Mouse (Mus musculus): ENCODE data around the gene Hibch. TPM values are rescaled to one million over a fixed set of nuclear protein-coding genes. Genes with fewer than 3 reads are reported as not detected.
A peak's percentile ranks its signal among the peaks of the same experiment; 100 is the strongest.
"Not testable (repeated sequence)": the region's sequence is repeated elsewhere in the genome, so short reads cannot be mapped to it uniquely, and the experiment has no call there.

Gene Hibch
- polyA plus RNA-seq, 1 experiment from 2014 or later = 24.0 TPM

DNA sequence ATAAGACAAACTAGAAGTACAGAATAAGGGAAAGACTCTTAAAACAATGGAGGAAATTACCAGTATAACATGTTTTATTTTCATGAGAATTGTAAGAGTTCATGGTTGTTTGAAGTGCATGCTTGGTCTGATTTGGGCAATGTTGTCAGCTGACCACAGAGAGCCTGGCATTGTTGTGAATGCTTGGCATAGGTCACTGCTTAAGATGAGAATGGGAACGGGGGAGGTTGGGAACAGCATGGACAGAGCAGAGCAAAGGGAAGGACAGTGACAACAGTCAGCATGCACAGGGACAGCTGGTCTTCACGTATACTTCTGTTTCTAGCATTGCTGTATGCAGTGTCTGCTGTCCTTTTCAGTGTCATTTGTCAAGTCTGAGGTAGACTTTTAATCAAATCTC, 39.5 kb downstream of the Hibch start:
- Histone ChIP-seq H3K9me3 (no peaks in the 10 kb centered on the region), H3K27ac (no peak overlapping the region), H3K36me3 (peaks cover 10% of the 10 kb centered on the region; the same call in 1 of the 2 replicates), H3K4me2 (no peak overlapping the region), H3K4me3 (no peak overlapping the region), H3K27me3 (no peaks in the 10 kb centered on the region), H3K4me1 (no peaks in the 10 kb centered on the region), H3K9ac (no peak overlapping the region)
- 59% methylated on average over 2 of the region's 2 CpGs for WGBS
- no peak for ATAC-seq (ENCODE audit: insufficient number of reproducible peaks, insufficient read depth, low FRiP score, low TSS enrichment, low read depth)

DNA sequence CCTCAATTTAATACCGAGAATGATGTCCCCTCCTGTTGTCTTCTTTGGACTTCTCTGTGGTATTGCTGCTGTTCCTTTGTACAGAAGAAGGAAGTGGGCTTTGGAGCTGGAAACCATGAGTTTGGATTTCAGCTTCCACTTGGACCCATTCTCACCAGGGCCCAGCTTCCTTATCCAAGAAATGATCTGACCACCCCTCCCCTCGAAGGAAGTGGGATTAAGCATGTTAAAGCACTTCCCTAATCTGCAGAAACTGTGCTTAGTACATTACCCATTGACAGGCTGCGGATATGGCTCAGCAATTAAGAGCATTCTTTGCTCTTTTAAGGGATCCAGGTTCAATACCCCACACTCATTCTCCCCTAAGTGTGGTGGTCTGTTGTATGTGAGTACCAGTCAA, 65.1 kb downstream of the Hibch start:
- Histone ChIP-seq H3K9me3 (no peaks in the 10 kb centered on the region), H3K4me2 (no peak overlapping the region), H3K4me3 (no peak overlapping the region), H3K36me3 (no peaks in the 10 kb centered on the region), H3K9ac (no peak overlapping the region), H3K4me1 (no peaks in the 10 kb centered on the region), H3K27ac (no peak overlapping the region), H3K27me3 (no peaks in the 10 kb centered on the region)
- WGBS = 81% methylated on average over 3 of the region's 3 CpGs
- ATAC-seq (ENCODE audit: insufficient number of reproducible peaks, insufficient read depth, low FRiP score, low TSS enrichment, low read depth) = no peak

- H3K9ac ChIP-seq = no peak overlapping the region
- no peak overlapping the region for H3K4me3 ChIP-seq
- 95% methylated on average over 2 of the region's 2 CpGs for WGBS
- no peaks in the 10 kb centered on the region for H3K9me3 ChIP-seq
- H3K27me3 ChIP-seq = no peaks in the 10 kb centered on the region
- H3K4me2 ChIP-seq = no peak overlapping the region
- ATAC-seq (ENCODE audit: insufficient number of reproducible peaks, insufficient read depth, low FRiP score, low TSS enrichment, low read depth) = no peak
- H3K27ac ChIP-seq = no peak overlapping the region
- no peaks in the 10 kb centered on the region for H3K4me1 ChIP-seq
- H3K36me3 ChIP-seq = no peaks in the 10 kb centered on the region; the same call in 1 of the 2 replicates
These were observed 71.9 kb downstream of the Hibch start for GRCm38 (mm10) chr1:52916655-52917054.

DNA sequence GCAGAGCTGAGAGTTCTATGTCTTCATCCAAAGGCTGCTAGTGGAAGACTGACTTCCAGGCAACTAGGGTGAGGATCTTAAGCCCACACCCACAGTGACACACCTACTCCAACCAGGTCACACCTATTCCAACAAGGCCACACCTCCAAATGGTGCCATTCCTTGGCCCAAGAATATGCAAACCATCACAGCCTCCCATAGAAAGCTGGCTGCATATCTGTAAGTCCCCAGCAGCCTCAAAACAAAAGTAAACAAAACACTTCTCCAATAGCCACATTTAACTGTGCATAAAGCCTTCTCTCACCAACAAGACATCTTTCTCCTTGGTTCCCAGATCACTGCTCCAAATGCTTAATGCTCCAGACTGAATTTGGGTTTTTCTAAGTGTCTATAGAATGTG, 74.2 kb downstream of the Hibch start:
- not testable (repeated sequence) for H3K9me3 ChIP-seq; H3K4me3 ChIP-seq; H3K4me2 ChIP-seq; H3K9ac ChIP-seq; H3K27me3 ChIP-seq; H3K4me1 ChIP-seq; ATAC-seq (ENCODE audit: insufficient number of reproducible peaks, insufficient read depth, low FRiP score, low TSS enrichment, low read depth); H3K27ac ChIP-seq; H3K36me3 ChIP-seq

DNA sequence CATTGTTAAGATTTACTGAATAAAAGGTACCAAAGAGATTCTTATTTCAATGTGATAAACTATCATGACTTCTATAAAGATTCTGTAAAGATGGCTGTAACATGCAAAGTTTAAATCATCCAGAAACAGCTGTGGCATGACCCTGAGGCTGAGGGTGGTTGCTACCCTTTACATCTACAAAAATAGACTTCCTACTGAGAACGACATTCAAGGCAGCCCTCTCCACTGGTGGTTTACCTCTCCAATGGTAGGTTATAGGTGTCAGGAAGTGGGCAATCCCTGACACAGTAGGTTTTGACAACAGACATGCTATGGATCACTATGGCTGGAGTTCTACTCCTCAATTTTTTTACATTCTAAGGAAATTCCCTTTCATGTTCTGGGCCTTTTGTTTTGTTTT, 79.8 kb downstream of the Hibch start:
- not testable (repeated sequence) for H3K27me3 ChIP-seq; H3K4me1 ChIP-seq; H3K9ac ChIP-seq; H3K4me2 ChIP-seq; H3K4me3 ChIP-seq; H3K36me3 ChIP-seq; H3K27ac ChIP-seq; H3K9me3 ChIP-seq; ATAC-seq (ENCODE audit: insufficient number of reproducible peaks, insufficient read depth, low FRiP score, low TSS enrichment, low read depth)
- 89% methylated on average over 1 of the region's 1 CpGs for WGBS

DNA sequence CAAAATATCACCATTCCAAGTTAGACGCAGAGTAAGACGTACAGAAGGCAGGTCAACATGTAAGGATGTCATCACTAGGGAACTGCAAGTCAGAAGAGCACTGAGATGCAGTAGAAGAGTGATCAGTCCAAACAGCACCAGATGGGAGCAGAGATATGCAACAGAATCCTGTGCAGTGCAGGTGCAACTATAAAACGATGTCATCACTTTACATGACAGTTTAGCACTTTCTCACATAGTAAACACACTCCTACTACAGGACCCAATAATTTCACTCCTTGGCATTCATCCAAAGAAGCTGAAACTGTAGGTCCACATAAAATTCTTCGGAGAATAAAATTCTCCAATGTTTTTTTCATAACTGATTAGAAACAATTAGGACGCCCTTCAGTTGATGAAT, 89.8 kb downstream of the Hibch start:
- no peak overlapping the region for H3K4me2 ChIP-seq
- no peak overlapping the region for H3K9ac ChIP-seq
- H3K27me3 ChIP-seq = no peaks in the 10 kb centered on the region
- no peak for ATAC-seq (ENCODE audit: insufficient number of reproducible peaks, insufficient read depth, low FRiP score, low TSS enrichment, low read depth)
- no peaks in the 10 kb centered on the region for H3K4me1 ChIP-seq
- H3K27ac ChIP-seq = no peak overlapping the region
- peaks cover 8% of the 10 kb centered on the region for H3K9me3 ChIP-seq
- H3K4me3 ChIP-seq = no peak overlapping the region
- H3K36me3 ChIP-seq = no peaks in the 10 kb centered on the region
- WGBS = 87% methylated on average over 5 of the region's 5 CpGs

DNA sequence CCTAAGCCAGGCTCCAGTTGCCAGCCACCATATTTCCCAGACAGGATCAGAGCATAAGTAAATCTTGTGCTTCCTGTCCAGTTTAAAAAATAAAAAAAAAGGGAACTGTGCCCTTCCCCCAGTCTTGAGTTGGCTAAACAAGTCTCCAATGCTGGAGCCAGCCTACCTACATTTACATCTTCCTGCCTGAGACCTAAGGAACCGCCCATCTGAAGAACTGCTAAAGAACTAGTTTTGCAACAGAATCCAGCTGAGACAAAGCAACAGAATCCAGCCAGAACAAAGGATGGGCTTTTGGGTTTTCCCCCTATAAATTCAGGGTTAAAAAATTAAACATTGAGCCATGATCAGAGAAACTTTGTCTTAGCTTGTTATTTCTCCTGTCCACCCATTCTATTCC, 94.3 kb downstream of the Hibch start:
- H3K9me3 ChIP-seq = peaks cover 8% of the 10 kb centered on the region
- H3K4me1 ChIP-seq = no peaks in the 10 kb centered on the region
- no peak overlapping the region for H3K9ac ChIP-seq
- 97% methylated on average over 1 of the region's 1 CpGs for WGBS
- H3K27ac ChIP-seq = no peak overlapping the region
- no peaks in the 10 kb centered on the region for H3K27me3 ChIP-seq
- H3K36me3 ChIP-seq = no peaks in the 10 kb centered on the region
- H3K4me3 ChIP-seq = no peak overlapping the region
- ATAC-seq (ENCODE audit: insufficient number of reproducible peaks, insufficient read depth, low FRiP score, low TSS enrichment, low read depth) = no peak
- H3K4me2 ChIP-seq = no peak overlapping the region

GRCm38 (mm10) chr1:52947895-52948294, 103.2 kb downstream of the Hibch start:
- Histone ChIP-seq H3K4me3 (no peak overlapping the region), H3K27me3 (no peaks in the 10 kb centered on the region; the same call in 1 of the 2 replicates), H3K9me3 (no peaks in the 10 kb centered on the region), H3K27ac (no peak overlapping the region), H3K9ac (no peak overlapping the region), H3K36me3 (no peaks in the 10 kb centered on the region), H3K4me1 (peaks cover 11% of the 10 kb centered on the region), H3K4me2 (no peak overlapping the region)
- no peak for ATAC-seq (ENCODE audit: insufficient number of reproducible peaks, insufficient read depth, low FRiP score, low TSS enrichment, low read depth)
- WGBS = 83% methylated on average over 5 of the region's 5 CpGs

DNA sequence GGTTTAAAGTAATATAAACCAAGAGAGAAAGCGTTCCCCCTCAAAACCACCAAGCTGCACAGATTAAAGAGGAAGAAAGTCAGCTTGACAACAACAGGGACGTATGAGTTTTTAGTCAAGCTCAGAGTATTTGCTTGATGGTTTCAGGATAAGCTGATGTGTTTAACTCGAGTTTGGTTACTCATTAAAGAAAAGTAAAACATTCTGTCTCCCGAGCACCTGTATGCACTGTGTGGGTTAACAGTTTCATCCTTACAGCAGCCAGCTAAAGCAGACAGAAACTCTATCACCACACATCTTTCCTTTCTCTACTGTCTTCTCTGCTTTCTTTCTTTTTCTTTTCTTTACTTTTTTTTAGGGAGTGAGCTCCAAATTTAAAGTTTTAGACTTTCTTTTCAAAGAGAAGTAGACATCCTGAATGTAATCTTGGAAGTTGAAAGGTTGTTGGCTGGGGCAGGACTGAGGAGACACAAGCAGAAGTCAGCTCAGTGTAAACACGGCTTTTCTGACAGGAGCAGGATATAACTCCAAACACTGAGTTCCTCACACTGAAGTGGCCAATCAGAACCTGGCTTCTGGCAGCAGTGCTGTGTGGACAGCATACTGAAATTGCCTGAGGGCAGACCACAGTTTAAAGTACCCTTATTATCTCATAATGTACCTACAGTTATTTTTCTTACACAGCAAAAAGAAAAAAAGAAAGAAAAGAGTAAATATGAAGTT, 106.6 kb downstream of the Hibch start:
- no peaks in the 10 kb centered on the region for H3K36me3 ChIP-seq
- 31% methylated on average over 5 of the region's 5 CpGs for WGBS
- H3K4me3 ChIP-seq = no peak overlapping the region
- H3K9me3 ChIP-seq = no peaks in the 10 kb centered on the region
- peaks cover 19% of the 10 kb centered on the region for H3K4me1 ChIP-seq
- H3K27me3 ChIP-seq = peaks cover 4% of the 10 kb centered on the region; the same call in 1 of the 2 replicates
- ATAC-seq (ENCODE audit: insufficient number of reproducible peaks, insufficient read depth, low FRiP score, low TSS enrichment, low read depth) = no peak
- H3K9ac ChIP-seq = no peak overlapping the region
- H3K4me2 ChIP-seq = peak overlapping the region; percentile 98; the same call in 1 of the 2 replicates
- no peak overlapping the region for H3K27ac ChIP-seq

- Histone ChIP-seq H3K4me3 (peak overlapping the region; percentile 61), H3K27ac (no peak overlapping the region), H3K9me3 (no peaks in the 10 kb centered on the region), H3K4me2 (peak overlapping the region; percentile 98), H3K27me3 (peaks cover 4% of the 10 kb centered on the region; the same call in 1 of the 2 replicates), H3K36me3 (no peaks in the 10 kb centered on the region), H3K4me1 (peaks cover 19% of the 10 kb centered on the region), H3K9ac (peak overlapping the region; percentile 73)
- 2% methylated on average over 5 of the region's 5 CpGs for WGBS
- no peak for ATAC-seq (ENCODE audit: insufficient number of reproducible peaks, insufficient read depth, low FRiP score, low TSS enrichment, low read depth)
These were observed 107.4 kb downstream of the Hibch start for GRCm38 (mm10) chr1:52952143-52952542.

DNA sequence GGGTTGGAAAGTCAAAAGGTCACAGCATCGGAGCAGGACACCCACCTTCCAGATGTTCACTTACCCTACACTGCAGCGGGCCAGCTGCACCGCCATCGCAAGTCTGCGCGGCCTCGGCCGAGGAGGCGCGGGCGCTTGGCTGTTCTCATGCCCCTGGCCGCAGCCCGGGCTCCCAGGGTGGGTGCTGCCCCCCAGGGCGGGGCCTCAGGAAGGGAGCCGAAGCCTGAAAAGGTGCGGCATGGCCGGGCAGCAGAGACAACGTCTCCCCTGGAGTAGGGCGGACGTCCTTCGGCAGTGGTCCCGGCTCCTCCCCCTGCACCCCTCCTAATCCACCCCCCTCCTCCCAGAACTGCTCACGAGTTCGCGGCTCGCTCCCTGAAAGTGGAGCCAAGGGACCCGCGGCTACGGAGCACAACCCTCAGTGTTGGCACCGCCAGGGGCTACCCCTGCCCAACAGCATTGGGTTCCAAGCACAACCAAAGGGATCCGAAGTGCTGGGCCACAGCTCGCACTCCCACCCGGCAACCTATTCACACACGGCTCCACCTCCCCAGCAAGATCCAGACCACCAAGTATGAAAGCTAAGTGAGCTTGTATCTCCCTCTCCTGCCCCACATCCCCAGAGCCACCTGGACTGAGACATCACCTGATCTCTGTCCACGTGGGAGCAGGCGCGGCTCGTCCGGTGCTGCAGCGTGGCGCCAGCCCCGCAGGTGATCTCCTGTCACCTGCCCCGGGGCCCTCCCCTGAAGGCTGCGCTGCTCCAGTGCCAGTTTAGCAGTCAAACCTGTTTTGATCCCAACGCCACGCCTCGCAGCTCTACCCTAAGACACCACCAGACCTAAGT, 108.0 kb downstream of the Hibch start:
- peak overlapping the region; percentile 73 for H3K9ac ChIP-seq
- H3K4me2 ChIP-seq = peak overlapping the region; percentile 98
- peak; percentile 50; the same call in 1 of the 2 replicates for ATAC-seq (ENCODE audit: insufficient number of reproducible peaks, insufficient read depth, low FRiP score, low TSS enrichment, low read depth)
- H3K4me1 ChIP-seq = peaks cover 19% of the 10 kb centered on the region
- peaks cover 4% of the 10 kb centered on the region; the same call in 1 of the 2 replicates for H3K27me3 ChIP-seq
- no peaks in the 10 kb centered on the region for H3K9me3 ChIP-seq
- peak overlapping the region; percentile 61 for H3K4me3 ChIP-seq
- no peak overlapping the region for H3K27ac ChIP-seq
- no peaks in the 10 kb centered on the region for H3K36me3 ChIP-seq
- WGBS = under 1% methylated on average over 47 of the region's 47 CpGs

DNA sequence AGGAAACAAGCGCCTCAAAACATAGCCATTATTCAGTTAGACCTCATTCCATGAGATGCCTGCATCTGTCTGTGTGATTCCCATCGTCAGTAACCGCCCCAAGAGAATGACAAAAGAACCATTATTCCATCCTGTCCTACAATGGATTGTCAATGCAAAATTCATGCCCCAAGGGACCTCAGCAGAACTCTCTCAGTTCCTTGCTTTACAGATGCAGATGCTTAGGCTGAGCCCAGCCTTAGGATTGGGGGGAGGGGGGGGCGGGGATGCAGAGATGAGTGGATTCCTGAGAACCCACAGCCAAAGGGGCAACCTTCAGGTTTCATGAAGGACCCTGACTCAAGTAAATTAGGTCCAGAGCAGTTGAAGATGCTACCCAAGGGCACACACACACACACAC, 108.8 kb downstream of the Hibch start:
- Histone ChIP-seq H3K4me2 (peak overlapping the region; percentile 98), H3K27ac (no peak overlapping the region), H3K4me3 (peak overlapping the region; percentile 61), H3K9ac (no peak overlapping the region), H3K4me1 (peaks cover 19% of the 10 kb centered on the region), H3K36me3 (no peaks in the 10 kb centered on the region), H3K27me3 (peaks cover 4% of the 10 kb centered on the region; the same call in 1 of the 2 replicates), H3K9me3 (no peaks in the 10 kb centered on the region)
- ATAC-seq (ENCODE audit: insufficient number of reproducible peaks, insufficient read depth, low FRiP score, low TSS enrichment, low read depth) = no peak
- WGBS = 11% methylated on average over 4 of the region's 4 CpGs

Measured in embryonic facial prominence, embryonic 13.5 days (tissue).